Mouse (Mus musculus) ovary, adult 18-20 months (tissue): ENCODE results near the gene Osbpl10.
A peak's percentile ranks its signal among the peaks of the same experiment; 100 is the strongest.

ENCODE experiments used
- DNase-seq: peaks from one replicate; pipeline ENCODE4 v3.0.0; 2022; ENCODE audit warnings: low spot score, mixed read lengths

Gene Osbpl10

GRCm38 (mm10) chr9:115089644-115090043, 111.3 kb downstream of the Osbpl10 start:
- no peak for DNase-seq

GRCm38 (mm10) chr9:115096481-115096880, 118.1 kb downstream of the Osbpl10 start:
- no peak for DNase-seq

DNA sequence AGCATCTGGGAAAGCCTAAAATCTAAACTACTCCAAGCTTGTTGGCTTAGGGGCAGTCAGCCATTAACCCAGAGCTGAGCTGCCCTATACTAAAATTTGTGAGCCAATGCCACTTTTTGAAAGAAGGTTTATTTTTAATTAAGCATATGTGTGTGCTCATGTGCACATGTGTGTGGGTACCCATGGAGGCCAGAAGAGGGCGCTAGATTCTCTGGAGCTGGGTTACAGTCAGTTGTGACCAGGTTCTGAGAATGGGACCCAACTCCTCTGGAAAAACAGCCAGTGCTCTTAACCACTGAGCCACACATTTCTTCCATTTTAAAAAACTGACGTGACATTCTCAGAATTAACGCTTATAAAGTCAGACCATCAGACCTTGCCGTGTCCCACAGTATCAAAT, 119.0 kb downstream of the Osbpl10 start:
- no peak for DNase-seq

- no peak for DNase-seq
Measured at GRCm38 (mm10) chr9:115100181-115100915, 122.0 kb downstream of the Osbpl10 start.

- no peak for DNase-seq
Measured at GRCm38 (mm10) chr9:115107430-115107829, 129.1 kb downstream of the Osbpl10 start.

DNA sequence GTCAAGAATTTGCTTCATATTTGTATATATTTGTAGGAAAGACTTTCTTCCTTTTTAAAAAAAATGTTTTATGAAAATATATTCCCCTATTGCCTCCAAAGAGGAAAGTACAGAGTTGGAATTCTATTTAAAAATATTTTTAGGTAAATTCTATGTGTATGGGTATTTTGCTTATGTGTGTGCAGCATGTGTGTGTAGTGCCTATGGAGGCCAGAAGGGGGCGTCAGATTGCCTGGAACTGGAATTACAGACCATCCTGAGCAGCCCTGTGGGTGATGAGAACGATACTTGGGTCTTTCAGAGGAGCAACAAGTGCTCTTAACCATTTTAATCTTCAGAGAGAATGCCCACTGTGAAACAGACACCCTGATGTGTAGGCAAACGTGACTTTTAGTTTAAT, 132.3 kb downstream of the Osbpl10 start:
- DNase-seq = no peak

GRCm38 (mm10) chr9:115117314-115117713, 138.9 kb downstream of the Osbpl10 start:
- DNase-seq = no peak

- peak; percentile 41 for DNase-seq
Measured at GRCm38 (mm10) chr9:115120276-115120675, 141.9 kb downstream of the Osbpl10 start.

- peak; percentile 73 for DNase-seq
Measured at GRCm38 (mm10) chr9:115120678-115121224, 142.4 kb downstream of the Osbpl10 start.

DNA sequence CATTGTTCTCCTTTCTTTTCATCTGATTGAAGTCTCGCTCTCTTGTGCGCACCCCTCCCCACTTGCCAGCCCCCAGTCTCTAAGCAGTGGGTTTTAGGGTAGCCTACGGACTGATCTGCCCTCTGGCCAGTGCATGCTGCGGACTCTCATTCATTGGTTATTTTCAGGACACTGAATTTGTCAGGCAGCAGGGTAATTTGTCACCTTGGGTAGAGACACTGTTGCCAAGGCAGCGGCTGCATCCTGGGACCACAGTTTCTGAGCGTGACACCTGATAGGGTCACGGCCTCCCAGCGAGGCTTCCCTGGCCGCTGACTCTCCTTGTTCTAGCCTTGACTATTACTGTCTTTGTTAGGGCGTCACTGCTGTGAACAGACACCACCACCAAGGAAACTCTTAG, 149.0 kb downstream of the Osbpl10 start:
- DNase-seq = no peak

GRCm38 (mm10) chr9:115133926-115134325, 155.6 kb downstream of the Osbpl10 start:
- DNase-seq = no peak

DNA sequence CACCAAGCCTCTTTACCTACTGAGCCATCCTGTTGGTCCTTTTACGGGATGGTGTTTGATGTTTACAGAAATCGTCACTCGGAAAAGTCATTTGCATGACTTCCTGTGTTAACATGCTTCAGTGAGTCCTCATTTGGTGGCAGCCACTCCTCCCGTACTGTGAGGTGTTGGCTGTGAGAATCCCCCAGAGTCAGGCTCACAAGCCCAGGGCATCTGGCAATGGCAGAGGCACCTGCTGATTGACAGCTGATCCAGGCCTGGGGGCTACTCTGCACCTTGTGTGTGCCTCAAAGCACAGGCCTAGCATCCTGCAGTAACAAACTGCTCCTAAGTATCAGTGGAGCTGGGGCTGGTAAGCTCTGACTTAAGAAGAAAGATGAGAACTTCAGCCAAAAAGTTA, 156.4 kb downstream of the Osbpl10 start:
- DNase-seq = no peak

GRCm38 (mm10) chr9:115135352-115135751, 157.0 kb downstream of the Osbpl10 start:
- no peak for DNase-seq

DNA sequence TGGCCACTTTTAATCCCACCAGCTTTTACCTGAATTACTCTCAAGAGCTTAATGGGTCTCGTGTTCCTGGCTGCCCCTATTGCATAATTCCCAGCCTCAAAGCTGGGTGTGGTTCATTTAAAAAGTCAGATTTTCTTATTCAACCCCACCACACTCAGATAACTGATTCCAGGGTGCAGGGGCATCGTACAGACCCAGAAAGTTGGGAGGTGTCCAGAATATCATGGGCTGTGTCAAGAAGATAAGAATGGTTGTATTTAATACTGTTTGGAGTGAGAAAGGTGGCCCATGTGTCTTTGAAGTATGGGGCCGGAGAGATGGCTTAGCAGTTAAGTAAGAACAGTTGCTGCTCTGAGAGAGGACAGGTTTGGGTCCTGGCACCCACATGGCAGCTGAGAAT, 159.5 kb downstream of the Osbpl10 start:
- no peak for DNase-seq

- no peak for DNase-seq
Measured at GRCm38 (mm10) chr9:115139597-115140332, 161.4 kb downstream of the Osbpl10 start.

- DNase-seq = no peak
Measured at GRCm38 (mm10) chr9:115147141-115147540, 168.8 kb downstream of the Osbpl10 start.

- DNase-seq = no peak
Measured at GRCm38 (mm10) chr9:115147586-115148355, 169.4 kb downstream of the Osbpl10 start.

- DNase-seq = no peak
Measured at GRCm38 (mm10) chr9:115149011-115149756, 170.8 kb downstream of the Osbpl10 start.

GRCm38 (mm10) chr9:115161591-115161990, 183.2 kb downstream of the Osbpl10 start:
- no peak for DNase-seq

GRCm38 (mm10) chr9:115163031-115163430, 184.7 kb downstream of the Osbpl10 start:
- peak; percentile 61 for DNase-seq

DNA sequence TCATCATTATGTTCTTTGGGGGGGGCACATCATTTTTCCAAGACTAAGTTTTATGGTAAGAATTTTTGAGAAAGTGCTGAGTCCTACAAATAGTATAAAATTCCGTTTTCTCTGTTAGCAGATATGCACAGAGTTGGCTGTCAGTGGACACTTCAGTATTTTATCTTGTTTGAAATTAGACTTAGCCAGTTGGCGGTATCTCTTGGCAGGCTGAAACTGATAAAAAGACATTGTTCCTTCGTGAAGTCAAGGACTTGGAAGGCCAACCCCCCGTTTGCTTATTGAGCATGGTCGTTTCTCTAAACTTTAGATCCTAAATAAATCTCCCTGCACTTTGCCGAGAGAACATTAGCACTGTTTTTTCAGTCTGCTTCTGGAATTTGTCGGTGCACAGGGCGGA, 185.3 kb downstream of the Osbpl10 start:
- no peak for DNase-seq

- DNase-seq = no peak
Measured at GRCm38 (mm10) chr9:115164351-115164750, 186.0 kb downstream of the Osbpl10 start.
